Mouse (Mus musculus) ovary, adult 18-20 months (tissue): ENCODE data around the gene Wfdc16.

Experiments used
- DNase-seq: peaks from one replicate; pipeline ENCODE4 v3.0.0; 2022; ENCODE audit warnings: low spot score, mixed read lengths

Gene Wfdc16

GRCm38 (mm10) chr2:164638696-164639095 lies at the start of gene Wfdc16:
Gene Wfdc16 (minus strand): TSS chr2:164638796.
- no peak for DNase-seq

GRCm38 (mm10) chr2:164684807-164685206 lies 46.2 kb upstream of the Wfdc16 start, which contains the start of gene Wfdc13:
Gene Wfdc13 (plus strand): TSS chr2:164685107.
- no peak for DNase-seq

- DNase-seq = no peak
Observed at GRCm38 (mm10) chr2:164679906-164680305, 41.3 kb upstream of the Wfdc16 start.

- DNase-seq = peak; percentile 20
Observed at GRCm38 (mm10) chr2:164678848-164679625, 40.4 kb upstream of the Wfdc16 start.

GRCm38 (mm10) chr2:164676916-164677685 lies 38.5 kb upstream of the Wfdc16 start:
- DNase-seq = peak; percentile 32

GRCm38 (mm10) chr2:164676103-164676502 lies 37.5 kb upstream of the Wfdc16 start:
- no peak for DNase-seq

GRCm38 (mm10) chr2:164673987-164674386 lies 35.4 kb upstream of the Wfdc16 start, which contains the start of gene Wfdc11:
Gene Wfdc11 (minus strand): TSS chr2:164674087.
- no peak for DNase-seq

- no peak for DNase-seq
Observed at GRCm38 (mm10) chr2:164670938-164671337, 32.3 kb upstream of the Wfdc16 start.

GRCm38 (mm10) chr2:164670261-164670660 lies 31.7 kb upstream of the Wfdc16 start:
- no peak for DNase-seq

- no peak for DNase-seq
Observed at GRCm38 (mm10) chr2:164664851-164665250, 26.3 kb upstream of the Wfdc16 start.

GRCm38 (mm10) chr2:164656483-164656882 lies 17.9 kb upstream of the Wfdc16 start, which contains the start of gene Wfdc9:
Gene Wfdc9 (minus strand): TSS chr2:164656583.
- no peak for DNase-seq

- peak; percentile 19 for DNase-seq
Observed at GRCm38 (mm10) chr2:164655858-164656257, 17.3 kb upstream of the Wfdc16 start, which contains the start of gene Wfdc10. Gene Wfdc10 (plus strand): TSS chr2:164656046.

GRCm38 (mm10) chr2:164641881-164642673 lies 3.5 kb upstream of the Wfdc16 start:
- DNase-seq = no peak

- no peak for DNase-seq
Observed at GRCm38 (mm10) chr2:164641129-164641528, 2.5 kb upstream of the Wfdc16 start.

- no peak for DNase-seq
Observed at GRCm38 (mm10) chr2:164635266-164635665, 3.3 kb downstream of the Wfdc16 start.

- no peak for DNase-seq
Observed at GRCm38 (mm10) chr2:164621775-164622174, 16.8 kb downstream of the Wfdc16 start.

GRCm38 (mm10) chr2:164619050-164619449 lies 19.5 kb downstream of the Wfdc16 start:
- no peak for DNase-seq

GRCm38 (mm10) chr2:164615386-164615785 lies 23.2 kb downstream of the Wfdc16 start:
- DNase-seq = no peak

GRCm38 (mm10) chr2:164613471-164613870 lies 25.1 kb downstream of the Wfdc16 start, which contains the start of the genes Wfdc6b and Wfdc8:
Gene Wfdc6b (plus strand): TSS chr2:164613522.
Gene Wfdc8 (minus strand): TSS chr2:164613626.
- peak; percentile 65 for DNase-seq

- no peak for DNase-seq
Observed at GRCm38 (mm10) chr2:164608781-164609180, 29.8 kb downstream of the Wfdc16 start.

- DNase-seq = no peak
Observed at GRCm38 (mm10) chr2:164604411-164604810, 34.2 kb downstream of the Wfdc16 start.

GRCm38 (mm10) chr2:164603482-164603881 lies 35.1 kb downstream of the Wfdc16 start:
- DNase-seq = no peak
